Mouse (Mus musculus) ES-Bruce4 (cell line): ENCODE measurements around the gene Uevld.

Experiments used
- CTCF ChIP-seq: IDR thresholded peaks from one replicate; pipeline ENCODE4 v1.8.1; 2011; ENCODE audit warnings: low read depth, low read length
- EP300 ChIP-seq: IDR thresholded peaks from 2 replicates; pipeline ENCODE4 v1.6.1; 2011; ENCODE audit warnings: low read depth, low read length; ENCODE audit not compliant: insufficient read depth
- POLR2A ChIP-seq: IDR thresholded peaks from one replicate; pipeline ENCODE4 v1.8.1; 2011; ENCODE audit warnings: low read length; ENCODE audit not compliant: insufficient read depth

DNA sequence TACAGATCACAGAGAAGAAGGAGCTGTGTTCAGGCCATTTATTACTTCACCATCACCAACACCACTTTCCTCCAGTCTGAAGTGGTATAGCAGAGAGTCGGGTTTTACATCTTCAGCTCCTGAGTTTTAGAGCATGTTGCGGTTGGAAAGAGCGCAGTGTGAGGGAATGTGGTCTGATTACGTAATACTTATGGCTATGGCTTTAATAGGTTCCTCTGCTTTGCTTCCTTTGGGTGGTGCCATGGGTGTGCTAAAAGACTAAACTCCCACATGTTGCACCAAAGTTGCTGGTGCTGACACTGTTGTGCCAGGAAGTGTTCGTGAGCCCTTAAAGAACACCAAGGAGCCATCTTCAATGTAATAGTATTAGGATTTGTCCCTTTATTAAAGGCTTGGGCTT is 30.0 kb downstream of the Uevld start:
- TF ChIP-seq POLR2A = no peak
- TF ChIP-seq CTCF = no peak
- TF ChIP-seq EP300 = no peak
